Mouse (Mus musculus) midbrain, embryonic 12.5 days (tissue): ENCODE results near the gene Bmx. TPM values are rescaled to one million over a fixed set of nuclear protein-coding genes. Genes with fewer than 3 reads are reported as not detected.

Experiments
- ATAC-seq: fragments of 200-750 bp; cut with Nextera tagmentation; 2 replicates; pipeline ENCODE4 v1.8.0; 2017; ENCODE audit warnings: low read depth, moderate TSS enrichment, moderate library complexity; ENCODE audit not compliant: low FRiP score
- H3K27ac ChIP-seq: fragments of 300-500 bp; sonication (generic); replicated peaks from 2 replicates; pipeline ENCODE4 v1.5.1; 2016; ENCODE audit warnings: mild to moderate bottlenecking
- H3K27me3 ChIP-seq: fragments of 300-500 bp; sonication (generic); 2 replicates; pipeline ENCODE4 v1.6.1; 2016; ENCODE audit warnings: mild to moderate bottlenecking
- H3K36me3 ChIP-seq: fragments of 300-500 bp; sonication (generic); 2 replicates; pipeline ENCODE4 v1.6.1; 2016
- H3K4me1 ChIP-seq: fragments of 300-500 bp; sonication (generic); 2 replicates; pipeline ENCODE4 v1.6.1; 2016
- H3K4me2 ChIP-seq: fragments of 300-500 bp; sonication (generic); replicated peaks from 2 replicates; pipeline ENCODE4 v1.6.1; 2016; ENCODE audit warnings: mild to moderate bottlenecking, moderate library complexity
- H3K4me3 ChIP-seq: fragments of 300-500 bp; sonication (generic); 2 replicates; pipeline ENCODE4 v1.5.1; 2016; ENCODE audit warnings: mild to moderate bottlenecking
- H3K9ac ChIP-seq: fragments of 300-500 bp; sonication (generic); replicated peaks from 2 replicates; pipeline ENCODE4 v1.6.1; 2016; ENCODE audit warnings: mild to moderate bottlenecking, moderate library complexity
- H3K9me3 ChIP-seq: fragments of 300-500 bp; sonication (generic); 2 replicates; pipeline ENCODE4 v1.6.1; 2016; ENCODE audit warnings: mild to moderate bottlenecking
- WGBS: fragments of 180-500 bp; shearing (Covaris S2); methylation state at CpG from one replicate; pipeline ENCODE4 v1.1.7; 2016; 5-methylcytosine and 5-hydroxymethylcytosine counted together
- polyA plus RNA-seq: library from polyadenylated mRNA; unstranded; fragments of >200 nt; fragmentation: Nextera tagmentation; extraction: Ambion mirVana; gene quantifications from 2 replicates; pipeline ENCODE4 v1.2.1, GENCODE M21; 2016

Bmx gene
- polyA plus RNA-seq, 1 experiment from 2014 or later = 0.54 TPM

DNA sequence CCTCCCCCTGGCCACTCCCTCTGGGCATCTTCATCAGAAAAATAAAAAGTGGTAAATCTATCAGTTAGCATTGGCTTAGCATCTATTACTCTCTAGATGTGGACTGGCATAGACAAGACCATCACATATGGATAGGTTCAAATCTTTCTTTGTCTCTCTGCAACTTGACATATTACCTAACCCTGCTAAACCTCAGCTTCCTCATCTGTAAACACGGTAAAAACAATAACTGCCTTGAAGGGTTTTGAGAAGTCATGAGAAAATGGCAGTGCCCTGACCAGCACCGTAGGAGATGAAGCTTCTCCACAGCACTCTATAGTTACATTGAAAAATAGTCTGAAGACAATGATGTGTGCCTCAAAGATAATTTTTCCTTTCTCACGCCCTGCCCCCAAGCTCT is 1.5 kb downstream of the Bmx start:
- no peak overlapping the region for H3K27ac ChIP-seq
- no peak overlapping the region for H3K9ac ChIP-seq
- H3K4me1 ChIP-seq = no peaks in the 10 kb centered on the region
- no peak overlapping the region for H3K4me2 ChIP-seq
- WGBS = 90% methylated on average over 3 of the region's 3 CpGs
- no peaks in the 10 kb centered on the region for H3K36me3 ChIP-seq
- no peak for ATAC-seq
- H3K27me3 ChIP-seq = peaks cover 4% of the 10 kb centered on the region; the same call in 1 of the 2 replicates
- no peak overlapping the region for H3K4me3 ChIP-seq
- H3K9me3 ChIP-seq = no peaks in the 10 kb centered on the region

DNA sequence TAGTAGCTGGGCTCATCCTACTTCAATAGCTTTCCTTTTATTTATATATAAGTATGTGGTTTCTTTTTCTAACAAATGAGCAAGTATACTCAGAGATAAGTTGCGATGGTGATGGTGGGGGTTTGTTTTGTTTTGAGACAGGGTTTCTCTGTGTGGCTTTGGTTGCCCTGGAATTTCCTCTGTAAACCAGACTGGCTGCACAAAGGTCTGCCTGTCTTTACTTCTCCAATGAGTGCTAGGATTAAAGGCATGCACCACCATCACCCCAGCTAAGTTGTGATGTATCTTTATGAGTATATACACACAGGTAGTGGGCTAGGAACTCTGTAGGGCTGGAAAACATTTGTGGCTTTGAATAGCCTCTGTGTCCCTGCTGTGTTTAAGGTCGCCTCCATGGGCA is 11.3 kb downstream of the Bmx start:
- Histone ChIP-seq H3K4me3 (no peak overlapping the region), H3K27me3 (peaks cover 17% of the 10 kb centered on the region)
- ATAC-seq = no peak

DNA sequence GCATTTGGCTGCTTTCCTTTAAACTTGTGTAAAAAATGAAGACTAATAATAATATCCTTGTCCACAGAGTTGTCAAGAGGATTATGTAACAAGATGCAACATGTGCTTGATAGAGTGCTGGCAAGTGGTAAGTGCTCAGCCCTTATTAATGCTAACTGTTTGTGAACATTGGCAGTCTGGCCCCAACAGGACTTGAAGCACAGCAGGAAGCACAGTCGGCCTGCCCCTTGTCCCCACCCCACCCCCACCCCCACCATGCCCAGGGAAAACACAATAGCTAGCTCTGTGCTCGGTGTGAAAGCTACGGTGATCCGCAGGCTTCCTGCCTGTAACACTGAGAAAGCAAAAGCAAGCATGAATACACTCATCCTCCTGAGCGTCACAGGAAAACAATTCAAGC is 12.3 kb downstream of the Bmx start:
- H3K4me2 ChIP-seq = peak overlapping the region; percentile 35
- no peaks in the 10 kb centered on the region for H3K36me3 ChIP-seq
- no peak overlapping the region for H3K27ac ChIP-seq
- no peak overlapping the region for H3K4me3 ChIP-seq
- peak; percentile 81; the same call in 1 of the 2 replicates for ATAC-seq
- H3K4me1 ChIP-seq = no peaks in the 10 kb centered on the region; the same call in 1 of the 2 replicates
- H3K27me3 ChIP-seq = peaks cover 17% of the 10 kb centered on the region
- WGBS = 18% methylated on average over 5 of the region's 5 CpGs
- H3K9ac ChIP-seq = no peak overlapping the region
- H3K9me3 ChIP-seq = no peaks in the 10 kb centered on the region

More for the DNA sequence above, 11.3 kb downstream of the Bmx start:
- WGBS = 64% methylated on average over 2 of the region's 2 CpGs
- Histone ChIP-seq H3K9me3 (no peaks in the 10 kb centered on the region), H3K36me3 (no peaks in the 10 kb centered on the region), H3K9ac (no peak overlapping the region), H3K27ac (no peak overlapping the region), H3K4me1 (no peaks in the 10 kb centered on the region; the same call in 1 of the 2 replicates), H3K4me2 (no peak overlapping the region)

DNA sequence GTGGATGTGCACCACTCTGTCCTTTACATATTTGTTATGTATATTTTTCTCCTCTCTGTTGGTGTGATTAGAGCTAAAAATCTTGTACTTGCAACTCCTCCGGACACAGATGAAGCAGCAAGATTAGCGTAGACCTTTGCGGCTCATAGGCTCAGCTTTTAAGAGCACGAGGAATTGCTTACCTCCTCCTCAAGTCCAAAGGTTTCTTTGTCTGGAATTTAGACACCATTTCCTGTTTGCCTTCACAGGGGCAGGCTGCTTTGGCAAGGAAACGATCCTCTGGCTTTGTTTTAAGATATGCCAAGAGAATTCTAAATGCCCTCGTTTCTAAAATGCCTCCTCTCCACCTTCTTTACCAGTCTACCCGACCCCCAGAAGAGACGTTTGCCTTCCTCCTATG is 24.6 kb downstream of the Bmx start:
- H3K4me2 ChIP-seq = no peak overlapping the region
- H3K36me3 ChIP-seq = no peaks in the 10 kb centered on the region
- no peaks in the 10 kb centered on the region for H3K4me1 ChIP-seq
- H3K27me3 ChIP-seq = peaks cover 3% of the 10 kb centered on the region; the same call in 1 of the 2 replicates
- no peak overlapping the region for H3K9ac ChIP-seq
- H3K4me3 ChIP-seq = no peak overlapping the region
- no peak overlapping the region for H3K27ac ChIP-seq
- H3K9me3 ChIP-seq = no peaks in the 10 kb centered on the region
- 68% methylated on average over 8 of the region's 8 CpGs for WGBS
- ATAC-seq = no peak

DNA sequence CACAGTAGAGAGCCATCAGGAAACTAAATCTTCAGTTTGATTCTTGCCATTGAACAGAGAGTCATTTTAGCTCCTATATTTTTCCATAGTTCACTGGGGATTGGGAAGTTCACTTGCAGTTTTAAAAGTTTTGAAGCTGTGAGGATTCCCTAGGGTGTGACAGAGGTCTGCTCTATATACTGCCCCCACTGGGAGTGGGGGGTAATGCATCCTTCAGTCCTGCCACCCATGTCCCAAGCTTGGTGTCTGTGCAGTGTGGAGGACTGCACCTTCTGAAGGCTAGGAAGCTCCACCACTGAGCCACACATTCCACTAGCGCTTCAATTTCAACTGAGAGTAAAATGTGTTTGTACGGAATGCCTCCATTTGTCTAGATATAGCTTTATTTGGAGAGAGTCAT is 36.0 kb downstream of the Bmx start:
- Histone ChIP-seq H3K36me3 (no peaks in the 10 kb centered on the region), H3K9ac (no peak overlapping the region), H3K4me3 (no peak overlapping the region), H3K9me3 (no peaks in the 10 kb centered on the region), H3K4me1 (no peaks in the 10 kb centered on the region), H3K27ac (no peak overlapping the region), H3K27me3 (peaks cover 10% of the 10 kb centered on the region; the same call in 1 of the 2 replicates), H3K4me2 (no peak overlapping the region)
- 72% methylated on average over 2 of the region's 2 CpGs for WGBS
- no peak for ATAC-seq

DNA sequence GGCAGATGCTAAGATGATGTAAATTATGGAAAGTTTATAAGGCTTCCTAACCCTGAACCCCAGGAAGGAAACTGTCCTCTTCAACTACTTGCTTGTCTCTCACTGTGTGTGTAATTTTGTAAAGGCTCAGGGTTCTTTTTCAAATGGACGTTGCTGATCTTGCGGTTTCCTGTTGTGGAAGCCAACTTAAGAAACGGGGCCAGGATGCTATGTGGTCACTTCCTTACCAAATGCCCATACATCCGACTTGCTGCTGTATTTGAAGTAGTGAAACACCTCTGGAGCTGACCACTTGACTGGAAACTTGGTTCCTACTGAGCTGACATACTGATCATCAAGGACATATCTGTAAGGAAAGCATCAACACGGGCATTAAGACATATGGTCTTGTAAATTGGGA is 57.4 kb downstream of the Bmx start:
- Histone ChIP-seq H3K27me3 (no peaks in the 10 kb centered on the region; the same call in 1 of the 2 replicates), H3K9me3 (no peaks in the 10 kb centered on the region), H3K27ac (no peak overlapping the region), H3K9ac (no peak overlapping the region), H3K4me3 (no peak overlapping the region), H3K4me1 (no peaks in the 10 kb centered on the region), H3K36me3 (no peaks in the 10 kb centered on the region), H3K4me2 (no peak overlapping the region)
- WGBS = 76% methylated on average over 5 of the region's 5 CpGs
- no peak for ATAC-seq

DNA sequence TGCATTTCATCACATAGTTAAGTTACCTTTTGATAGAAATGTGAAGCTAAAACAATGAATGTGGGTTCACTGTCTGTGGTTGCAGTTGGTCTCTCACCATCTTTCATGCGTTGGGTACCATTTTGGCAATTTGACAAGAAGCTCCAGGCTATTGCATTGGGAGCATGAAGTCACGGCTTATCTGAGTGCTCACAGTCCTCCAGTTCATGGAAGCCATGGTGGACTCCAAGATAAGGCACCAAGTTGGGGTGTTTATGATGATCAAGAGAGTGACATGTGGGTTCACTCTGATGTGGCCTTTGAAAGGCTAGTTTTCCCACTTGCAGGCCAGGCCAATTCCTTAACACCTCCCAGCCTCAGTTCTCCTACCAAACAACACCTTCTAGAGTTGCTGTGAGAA is 60.3 kb downstream of the Bmx start:
- Histone ChIP-seq H3K9ac (no peak overlapping the region), H3K27me3 (no peaks in the 10 kb centered on the region; the same call in 1 of the 2 replicates), H3K36me3 (no peaks in the 10 kb centered on the region), H3K4me2 (no peak overlapping the region), H3K9me3 (no peaks in the 10 kb centered on the region), H3K4me3 (no peak overlapping the region), H3K4me1 (no peaks in the 10 kb centered on the region), H3K27ac (no peak overlapping the region)
- 77% methylated on average over 2 of the region's 2 CpGs for WGBS
- ATAC-seq = no peak

DNA sequence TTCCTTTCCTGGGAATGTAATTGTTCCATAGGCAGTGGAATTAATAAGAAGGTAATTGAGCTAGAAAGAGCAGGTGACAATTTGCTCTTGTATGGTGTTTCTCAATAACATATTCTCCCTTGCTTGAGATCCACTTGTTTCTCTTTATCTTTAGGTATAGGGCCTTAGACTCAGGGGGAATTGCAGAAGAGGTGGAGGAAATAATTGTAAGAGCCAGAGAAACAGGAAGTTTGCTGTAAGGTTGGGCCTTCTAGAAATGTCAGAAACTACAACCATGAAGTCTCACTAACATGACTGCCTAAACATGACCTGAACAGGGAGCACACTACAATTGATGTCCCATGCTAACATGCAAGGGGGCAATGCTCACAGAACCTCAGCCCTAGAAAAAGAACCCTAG is 68.1 kb downstream of the Bmx start:
- Histone ChIP-seq H3K9me3 (no peaks in the 10 kb centered on the region), H3K27ac (no peak overlapping the region), H3K9ac (no peak overlapping the region), H3K27me3 (no peaks in the 10 kb centered on the region), H3K4me3 (no peak overlapping the region), H3K4me1 (no peaks in the 10 kb centered on the region), H3K36me3 (no peaks in the 10 kb centered on the region), H3K4me2 (no peak overlapping the region)
- ATAC-seq = no peak

DNA sequence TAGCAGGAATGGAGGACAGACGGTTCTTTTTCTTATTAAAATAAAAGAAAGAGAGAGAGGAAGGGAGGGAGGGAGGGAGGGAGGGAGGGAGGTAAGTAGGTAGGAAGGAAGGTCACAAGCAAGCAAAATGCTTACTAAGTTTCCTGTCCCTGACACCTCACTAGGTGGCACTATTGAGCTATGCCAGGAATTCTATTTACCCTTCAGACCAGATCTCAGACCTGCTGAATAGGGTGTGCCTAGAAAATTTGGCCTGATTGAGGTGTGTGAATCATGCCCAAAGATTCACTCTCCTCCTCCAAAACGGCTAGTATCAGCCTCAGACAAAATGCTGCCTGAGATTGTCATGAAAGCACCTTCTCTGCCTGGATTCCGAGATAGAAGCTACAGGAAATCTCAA is 74.1 kb downstream of the Bmx start:
- ATAC-seq = no peak

DNA sequence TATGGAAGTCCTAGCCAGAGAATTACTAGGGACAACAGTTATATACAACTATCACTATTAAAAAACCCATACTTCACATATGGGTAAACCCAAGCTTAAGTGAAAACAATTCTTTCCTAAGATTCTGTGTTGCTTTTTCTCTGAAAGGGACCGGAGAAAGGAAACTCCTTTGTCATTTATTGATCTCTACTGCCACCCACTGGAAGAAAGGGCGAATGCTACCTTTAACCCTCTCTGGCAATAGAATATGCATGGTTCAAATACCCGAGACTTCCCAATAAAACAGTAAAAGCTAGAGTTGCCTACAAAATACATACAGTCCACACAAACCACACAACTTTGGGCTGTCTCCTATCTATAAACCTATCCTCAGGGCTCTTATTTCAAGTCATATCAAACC is 78.2 kb downstream of the Bmx start:
- WGBS = 18% methylated on average over 3 of the region's 3 CpGs
- H3K9ac ChIP-seq = no peak overlapping the region
- no peaks in the 10 kb centered on the region for H3K4me1 ChIP-seq
- H3K27ac ChIP-seq = no peak overlapping the region
- H3K4me2 ChIP-seq = no peak overlapping the region
- ATAC-seq = no peak
- no peaks in the 10 kb centered on the region for H3K36me3 ChIP-seq
- H3K9me3 ChIP-seq = no peaks in the 10 kb centered on the region
- peaks cover 24% of the 10 kb centered on the region for H3K27me3 ChIP-seq
- no peak overlapping the region for H3K4me3 ChIP-seq

More for the DNA sequence above, 74.1 kb downstream of the Bmx start:
- Histone ChIP-seq H3K27me3 (peaks cover 17% of the 10 kb centered on the region), H3K4me2 (no peak overlapping the region), H3K9ac (no peak overlapping the region), H3K4me3 (no peak overlapping the region), H3K4me1 (no peaks in the 10 kb centered on the region), H3K36me3 (no peaks in the 10 kb centered on the region), H3K27ac (no peak overlapping the region), H3K9me3 (no peaks in the 10 kb centered on the region)
- WGBS = 34% methylated on average over 3 of the region's 3 CpGs

DNA sequence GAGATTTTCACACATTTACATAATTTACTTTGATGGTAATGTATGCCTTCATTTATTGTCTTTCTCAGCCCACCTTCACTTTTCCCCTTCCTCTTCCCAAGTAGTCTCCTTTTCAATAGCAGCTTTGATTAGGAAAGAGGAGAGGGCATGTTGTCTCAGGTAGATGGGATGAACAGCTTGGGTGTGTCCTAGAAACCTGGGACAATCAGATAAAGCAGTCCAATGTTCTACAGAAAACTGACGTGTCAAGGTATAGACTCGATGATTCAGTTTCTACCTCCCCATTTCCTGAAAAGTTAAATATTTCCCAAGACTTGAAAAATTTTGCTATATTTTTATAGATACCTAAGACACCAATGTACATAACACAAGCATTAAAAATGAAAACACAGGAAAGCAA is 79.1 kb downstream of the Bmx start:
- no peak for ATAC-seq
- no peak overlapping the region for H3K9ac ChIP-seq
- WGBS = 85% methylated on average over 2 of the region's 2 CpGs
- H3K4me3 ChIP-seq = no peak overlapping the region
- no peaks in the 10 kb centered on the region for H3K4me1 ChIP-seq
- H3K36me3 ChIP-seq = no peaks in the 10 kb centered on the region
- H3K27ac ChIP-seq = no peak overlapping the region
- H3K27me3 ChIP-seq = peaks cover 26% of the 10 kb centered on the region
- no peak overlapping the region for H3K4me2 ChIP-seq
- no peaks in the 10 kb centered on the region for H3K9me3 ChIP-seq

DNA sequence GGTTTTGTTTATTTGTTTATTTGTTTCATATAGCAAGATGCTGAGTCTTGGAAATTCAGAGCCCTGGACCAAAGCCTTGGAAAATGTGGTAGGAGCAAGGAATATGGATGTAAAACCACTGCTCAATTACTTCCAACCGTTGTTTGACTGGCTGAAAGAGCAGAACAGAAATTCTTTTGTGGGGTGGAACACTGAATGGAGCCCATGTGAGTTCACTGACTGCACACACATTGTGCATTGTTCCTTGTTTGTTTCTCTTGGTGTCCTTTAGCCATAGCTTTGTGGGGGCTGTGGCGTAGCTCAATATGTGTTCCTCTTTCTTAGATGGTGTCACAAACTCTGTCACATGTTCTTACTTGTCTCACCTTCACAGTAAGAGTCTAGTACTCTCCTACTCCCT is 82.2 kb downstream of the Bmx start:
- Histone ChIP-seq H3K36me3 (no peaks in the 10 kb centered on the region), H3K27me3 (peaks cover 13% of the 10 kb centered on the region), H3K27ac (no peak overlapping the region), H3K4me2 (no peak overlapping the region), H3K4me3 (no peak overlapping the region), H3K9ac (no peak overlapping the region), H3K4me1 (no peaks in the 10 kb centered on the region), H3K9me3 (no peaks in the 10 kb centered on the region)
- WGBS = 66% methylated on average over 2 of the region's 2 CpGs
- no peak for ATAC-seq

DNA sequence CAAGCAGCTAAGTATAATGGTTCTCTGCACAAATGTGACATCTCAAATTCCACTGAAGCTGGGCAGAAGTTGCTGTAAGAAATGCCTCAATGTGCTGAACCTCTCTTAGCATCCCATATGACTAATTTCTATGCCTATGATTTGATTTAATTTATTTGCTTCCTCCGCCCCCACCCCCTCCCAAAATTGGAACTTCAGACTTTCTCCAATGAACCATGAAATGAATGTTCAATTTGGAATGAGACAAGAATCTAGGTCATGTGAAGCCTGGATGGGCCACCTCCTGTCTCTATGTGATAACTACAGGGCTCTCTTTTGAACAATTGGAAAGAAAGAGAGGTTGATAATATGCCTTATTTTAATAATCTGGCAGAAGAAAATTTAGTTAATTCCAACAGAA is 82.7 kb downstream of the Bmx start:
- no peak overlapping the region for H3K27ac ChIP-seq
- no peaks in the 10 kb centered on the region for H3K36me3 ChIP-seq
- H3K4me2 ChIP-seq = no peak overlapping the region
- H3K9ac ChIP-seq = no peak overlapping the region
- WGBS = 83% methylated on average over 1 of the region's 1 CpGs
- H3K9me3 ChIP-seq = no peaks in the 10 kb centered on the region
- H3K4me1 ChIP-seq = no peaks in the 10 kb centered on the region
- no peak for ATAC-seq
- H3K27me3 ChIP-seq = peaks cover 13% of the 10 kb centered on the region
- H3K4me3 ChIP-seq = no peak overlapping the region
